Mouse (Mus musculus): ENCODE measurements around the gene Chfr.

Gene Chfr

DNA sequence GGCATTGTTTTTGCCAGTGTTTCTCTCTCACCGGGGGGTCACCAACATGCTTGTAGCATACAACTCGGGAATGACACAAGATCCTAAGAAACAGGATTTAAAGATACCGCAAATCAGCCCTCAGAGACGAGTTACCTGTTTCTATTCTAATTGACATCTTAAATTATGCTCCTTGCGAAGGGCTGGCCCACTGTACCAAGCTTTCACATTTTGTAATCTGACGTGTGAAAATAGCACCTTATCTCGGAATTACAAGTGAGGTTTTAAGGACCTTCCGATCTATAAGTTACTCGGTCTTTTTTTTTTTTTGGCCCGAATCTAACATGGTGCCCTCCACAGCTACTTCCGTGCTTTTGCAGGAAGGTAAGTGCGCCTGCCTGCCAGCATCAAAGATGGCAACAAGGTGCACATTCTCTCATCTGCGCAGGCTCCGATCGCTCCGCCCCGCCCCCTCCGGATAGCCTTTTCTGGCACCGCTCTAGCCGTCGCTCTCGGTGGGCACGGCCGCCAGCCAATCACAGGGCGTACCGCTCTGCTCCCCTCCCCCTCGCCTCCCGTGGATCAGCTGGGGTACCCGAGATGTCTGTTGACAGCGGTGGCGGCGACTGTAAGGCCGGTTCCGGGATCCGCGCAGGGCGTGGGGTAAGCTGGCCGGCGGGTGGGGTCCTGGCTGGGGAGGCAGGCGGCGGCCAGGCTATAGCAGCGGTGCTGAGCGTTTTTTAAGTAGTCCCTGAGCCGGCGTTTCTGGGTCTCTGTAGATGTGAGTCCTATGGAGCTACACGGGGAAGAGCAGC, at the start of gene Chfr:
Gene Chfr, plus strand, starts transcription at position 550 of the 794 bp plus-strand sequence.
- DNase-seq (ENCODE audit: low read depth): peak; percentile 99

- no peak for DNase-seq (ENCODE audit: low read depth)
These were observed 49.3 kb upstream of the Chfr start for GRCm38 (mm10) chr5:110086161-110086866.

DNA sequence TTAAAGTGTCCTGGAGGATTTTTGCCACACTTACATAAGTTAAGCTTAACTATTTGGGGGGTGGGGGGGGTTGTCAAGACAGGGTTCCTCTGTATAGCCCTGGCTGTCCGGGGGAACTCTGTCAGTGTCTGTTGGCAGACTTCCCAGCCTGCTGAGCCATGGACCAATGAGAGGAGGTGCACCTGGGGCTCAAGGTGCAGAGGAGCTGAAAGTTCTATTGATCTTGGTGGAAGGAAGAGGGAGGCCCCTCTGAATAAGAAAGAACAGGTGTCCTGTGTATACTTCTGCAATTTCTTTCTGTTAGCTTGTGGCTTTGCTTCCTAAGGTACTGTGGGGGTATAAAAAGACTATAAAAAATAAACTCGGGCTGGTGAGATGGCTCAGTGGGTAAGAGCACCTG, 44.1 kb upstream of the Chfr start:
- no peak for DNase-seq (ENCODE audit: low read depth)

GRCm38 (mm10) chr5:110094030-110094846, 41.4 kb upstream of the Chfr start, which contains the start of gene Gm35315:
TSS of gene Gm35315 (minus strand) at chr5:110094420.
- DNase-seq (ENCODE audit: low read depth): peak; percentile 94

DNA sequence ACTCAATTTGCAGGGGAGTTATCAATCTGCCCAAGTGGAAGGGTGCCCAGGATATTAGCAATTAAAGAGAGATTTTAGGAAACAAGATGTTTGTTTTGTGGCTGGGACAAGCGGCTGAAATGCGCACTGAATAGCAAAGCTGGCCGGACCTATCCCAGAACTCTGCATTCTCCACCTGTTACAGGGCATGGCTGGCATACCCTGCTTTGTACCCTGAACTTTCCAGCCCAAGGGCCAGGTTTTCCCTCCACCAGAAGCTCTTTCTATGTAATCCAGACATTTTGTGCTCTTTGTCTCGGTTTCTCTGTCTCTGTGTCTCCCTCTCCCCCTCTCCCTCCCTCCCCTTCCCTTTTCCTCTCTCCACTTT, 40.8 kb upstream of the Chfr start:
- DNase-seq (ENCODE audit: low read depth): no peak

- no peak for DNase-seq (ENCODE audit: low read depth)
These were observed 36.6 kb upstream of the Chfr start for GRCm38 (mm10) chr5:110098991-110099477.

DNA sequence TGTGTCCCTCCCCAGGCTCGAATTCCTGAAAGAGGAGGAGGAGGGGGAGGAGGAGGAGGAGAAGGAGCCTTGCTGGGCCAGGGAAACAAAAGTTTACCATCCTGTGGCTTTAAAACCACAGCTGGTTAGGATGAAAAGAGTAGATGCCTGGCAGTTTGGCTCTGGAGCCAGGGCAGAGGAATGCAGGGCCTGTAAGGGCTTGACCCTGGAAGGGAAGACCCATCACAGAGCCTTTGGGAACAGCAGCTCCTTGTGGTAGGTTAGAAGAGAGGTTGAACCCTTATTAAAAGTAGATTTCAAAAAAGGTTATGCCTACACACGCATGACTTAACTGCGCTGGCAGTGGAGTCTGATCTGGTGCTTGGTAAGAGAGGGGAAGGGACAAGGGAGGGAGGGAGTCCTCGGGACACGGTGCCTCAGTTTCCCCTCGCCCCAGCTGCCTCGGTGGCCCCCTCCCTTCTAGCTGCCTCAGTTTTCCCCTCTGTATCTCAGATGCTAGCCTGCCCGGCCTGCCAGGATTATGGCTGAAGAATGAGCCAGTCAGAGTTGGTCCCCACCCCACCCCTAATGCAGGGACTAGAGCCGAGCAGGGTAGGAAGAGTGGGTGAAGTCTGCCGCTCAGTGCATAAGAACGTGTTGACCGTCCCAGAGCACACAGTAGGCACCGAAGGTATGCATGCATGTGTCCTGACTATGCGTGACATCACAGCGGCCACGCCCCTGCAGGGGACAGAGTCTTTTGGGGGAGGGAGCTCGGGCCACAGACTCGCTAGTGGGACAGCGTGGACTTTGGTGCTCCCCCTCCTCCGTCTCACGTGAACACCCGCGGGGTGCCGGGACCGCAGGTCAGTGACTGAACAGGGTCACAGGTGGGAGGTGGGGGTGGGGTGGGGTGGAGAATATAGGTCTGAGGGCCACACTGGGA, 35.7 kb upstream of the Chfr start, which contains the start of gene Plcxd1:
Gene Plcxd1, plus strand, starts transcription at position 314 of the 925 bp plus-strand sequence.
- DNase-seq (ENCODE audit: low read depth): peak; percentile 20

DNA sequence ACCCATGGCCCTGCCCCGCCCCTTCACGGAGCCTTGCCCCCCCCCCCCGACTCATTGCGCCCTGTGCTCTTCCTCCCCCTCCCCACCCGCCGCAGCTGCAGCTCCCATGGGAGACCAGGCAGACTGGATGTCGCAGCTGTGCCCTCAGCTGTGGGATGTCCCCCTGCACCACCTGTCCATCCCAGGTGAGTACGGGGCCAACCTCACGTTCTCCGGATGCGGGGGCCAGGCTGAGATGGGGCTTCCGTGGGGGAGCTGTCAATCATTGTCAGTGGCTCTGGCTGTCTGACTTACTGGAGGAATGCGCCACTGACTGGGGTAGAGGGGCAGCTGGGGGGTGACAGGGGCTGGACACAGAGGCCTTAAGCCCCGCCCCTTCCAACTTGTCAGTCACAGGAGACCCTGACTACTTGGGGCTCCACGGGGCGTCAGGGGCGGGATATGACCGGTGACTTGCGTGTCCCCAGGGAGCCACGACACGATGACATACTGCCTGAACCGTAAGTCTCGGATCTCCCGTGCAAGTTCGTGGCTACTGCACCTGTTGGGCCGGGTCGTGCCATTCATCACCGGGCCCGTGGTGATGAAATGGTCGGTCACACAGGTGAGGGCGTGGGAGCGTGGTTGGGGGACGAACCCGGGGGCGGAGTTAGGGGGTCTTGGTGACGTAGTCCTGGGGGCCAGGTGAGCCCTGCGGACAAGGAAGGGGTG, 34.6 kb upstream of the Chfr start:
- DNase-seq (ENCODE audit: low read depth): peak; percentile 67

GRCm38 (mm10) chr5:110101716-110102347, 33.8 kb upstream of the Chfr start:
- peak; percentile 73 for DNase-seq (ENCODE audit: low read depth)

GRCm38 (mm10) chr5:110102429-110102828, 33.2 kb upstream of the Chfr start:
- DNase-seq (ENCODE audit: low read depth): no peak

- DNase-seq (ENCODE audit: low read depth): peak; percentile 16
These were observed 32.6 kb upstream of the Chfr start for GRCm38 (mm10) chr5:110102853-110103625.

DNA sequence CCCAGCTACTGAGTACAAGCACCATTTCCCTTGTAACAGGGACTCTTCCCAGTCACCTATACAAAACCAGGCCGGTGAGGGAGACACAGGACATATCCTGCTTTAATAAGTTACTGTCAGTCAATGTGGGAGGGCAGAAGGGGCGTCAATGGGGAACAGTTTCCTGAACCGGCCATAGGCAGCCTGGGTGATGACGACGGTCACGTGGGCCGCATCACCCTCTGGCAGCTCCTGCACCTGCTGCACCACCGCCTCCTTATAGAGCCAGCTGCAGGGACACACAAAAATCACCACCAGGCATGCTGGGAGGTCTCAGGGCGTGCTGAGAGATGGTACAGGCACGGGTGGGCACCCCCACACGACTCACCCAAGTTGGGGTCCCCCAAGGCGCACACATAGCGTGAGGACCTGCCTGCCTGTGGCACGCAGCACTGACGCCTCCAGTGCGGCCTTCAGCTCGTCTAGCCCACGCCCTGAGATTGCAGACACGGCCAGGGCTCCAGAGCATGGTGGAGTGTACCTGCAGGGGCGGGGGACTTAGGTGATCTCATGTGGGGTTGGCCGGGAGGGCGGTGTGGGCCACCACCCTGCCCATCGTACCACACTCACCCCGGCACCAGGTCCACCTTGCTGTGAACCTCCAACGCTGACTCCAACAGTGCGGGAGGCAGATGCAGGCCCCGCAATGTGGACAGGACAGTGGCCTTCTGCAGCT, 31.6 kb upstream of the Chfr start:
- no peak for DNase-seq (ENCODE audit: low read depth)

DNA sequence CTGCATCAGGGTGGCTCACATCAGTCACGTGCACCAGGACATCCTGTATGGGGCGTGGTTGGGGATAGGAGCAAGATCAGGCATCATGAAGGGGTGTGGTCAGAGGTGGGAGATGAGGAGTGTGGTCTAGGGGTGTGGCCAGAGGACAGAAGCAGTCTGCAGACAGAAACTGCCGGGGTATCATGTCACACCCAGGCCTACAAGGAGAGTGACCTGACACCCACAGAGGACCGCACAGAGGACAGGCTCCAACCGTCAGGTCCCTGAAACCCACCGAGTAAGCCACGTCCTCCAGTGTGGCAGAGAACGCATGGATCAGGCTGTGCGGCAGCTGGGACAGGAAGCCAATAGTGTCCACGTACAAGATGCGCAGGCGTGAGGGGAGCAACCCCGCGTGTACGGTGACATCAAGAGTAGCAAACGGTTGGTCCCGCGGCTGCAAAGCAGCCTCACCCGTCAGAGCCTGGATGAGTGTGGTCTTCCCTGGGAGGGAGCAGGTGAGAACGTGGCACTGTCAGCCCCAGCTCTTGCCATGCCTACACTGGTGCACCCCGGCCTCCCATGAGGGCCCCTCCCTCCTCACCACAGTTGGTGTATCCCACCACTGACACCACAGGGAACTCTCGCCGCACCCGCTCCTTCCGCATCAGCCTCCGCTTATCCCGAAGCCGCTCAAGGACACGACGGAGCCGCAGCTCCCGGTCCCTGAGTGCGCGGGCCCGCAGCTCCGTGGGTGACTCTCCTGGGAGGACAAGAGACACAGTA, 30.8 kb upstream of the Chfr start:
- DNase-seq (ENCODE audit: low read depth): no peak

DNA sequence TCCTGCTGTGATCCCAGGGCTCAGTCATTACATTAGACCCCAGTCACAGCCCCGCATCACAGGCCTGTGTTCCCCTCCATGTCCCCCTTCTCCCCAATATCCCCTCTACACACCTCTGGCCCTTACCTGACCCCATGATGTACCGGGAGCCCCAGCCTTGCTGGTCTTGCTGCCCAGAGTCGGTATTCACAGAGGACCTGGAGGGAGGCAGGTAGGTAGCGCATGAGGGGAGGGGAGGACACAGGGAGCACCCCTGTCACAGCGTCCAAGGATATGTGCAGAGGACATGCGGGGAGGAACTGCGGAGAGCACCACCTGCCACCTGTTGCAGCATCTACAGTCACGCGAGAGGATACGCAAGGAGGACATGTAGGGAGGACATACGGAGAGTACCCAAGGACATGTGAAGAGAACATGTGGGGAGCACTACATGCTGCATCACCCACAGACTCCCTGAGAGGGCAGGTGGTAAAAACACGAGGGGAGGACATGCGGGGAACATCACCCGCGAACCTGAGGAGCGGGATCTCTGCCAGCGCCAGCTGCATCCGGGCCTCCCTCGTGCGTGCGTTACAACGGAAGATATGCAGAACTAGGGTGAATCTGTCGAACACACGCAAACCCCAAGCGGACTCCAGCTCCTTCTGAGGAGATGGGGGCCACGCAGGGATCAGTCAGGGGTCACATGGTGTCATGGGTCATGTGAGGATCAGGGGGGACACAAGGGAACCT, 29.3 kb upstream of the Chfr start:
- DNase-seq (ENCODE audit: low read depth): no peak

GRCm38 (mm10) chr5:110106901-110107564, 28.6 kb upstream of the Chfr start:
- no peak for DNase-seq (ENCODE audit: low read depth)

GRCm38 (mm10) chr5:110107581-110108304, 27.9 kb upstream of the Chfr start, which contains the start of gene Gtpbp6:
TSS of gene Gtpbp6 (minus strand) at chr5:110108197.
- DNase-seq (ENCODE audit: low read depth): peak; percentile 97
